Mouse (Mus musculus): ENCODE results near the gene Pex11b. TPM values are rescaled to one million over a fixed set of nuclear protein-coding genes. Genes with fewer than 3 reads are reported as not detected.

The Pex11b gene
- polyA plus RNA-seq, 1 experiment: 41.0 TPM

DNA sequence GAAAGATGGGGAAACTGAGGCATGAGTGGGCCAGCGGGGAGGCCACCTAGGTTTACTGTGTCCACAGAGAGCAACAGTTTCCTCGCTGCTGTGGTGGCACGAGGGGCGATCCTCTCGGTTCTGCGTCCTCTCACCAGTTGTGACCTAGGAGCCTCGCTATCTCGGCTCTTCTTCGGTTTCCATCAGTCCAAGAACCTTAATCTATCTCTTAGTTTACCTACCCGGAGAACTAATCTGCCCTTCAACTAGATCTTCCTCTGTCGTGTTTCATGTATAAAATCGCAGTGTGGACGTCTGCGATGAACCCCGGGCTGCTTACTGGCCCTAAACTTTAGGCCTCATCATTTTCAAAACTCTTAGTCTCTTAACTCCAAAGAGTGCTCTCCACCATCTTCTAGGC lies 730 bp downstream of the Pex11b start:
- Histone ChIP-seq H3K27ac (ENCODE audit: control insufficient read depth, insufficient read depth, low read length) (no peak overlapping the region), H3K27me3 (ENCODE audit: control insufficient read depth, insufficient read depth, low read length) (no peaks in the 10 kb centered on the region), H3K4me3 (ENCODE audit: control insufficient read depth, insufficient read depth, low read length) (peak overlapping the region; percentile 74), H3K36me3 (ENCODE audit: control insufficient read depth, insufficient read depth, low read length) (peaks cover 5% of the 10 kb centered on the region; the same call in 1 of the 2 replicates), H3K4me1 (replicated peaks; ENCODE audit: control insufficient read depth, insufficient read depth, low read length) (peaks cover 9% of the 10 kb centered on the region)
- 6% methylated on average over 15 of the region's 15 CpGs for WGBS
- TF ChIP-seq CTCF (IDR thresholded peaks at IDR 0.05; ENCODE audit: borderline replicate concordance, control insufficient read depth, extremely low read depth, insufficient read depth, low read length, poor library complexity) (no peak), POLR2A (IDR thresholded peaks at IDR 0.05; ENCODE audit: control insufficient read depth, extremely low read depth, insufficient read depth, low read length, poor library complexity) (no peak)
- no peak for DNase-seq

DNA sequence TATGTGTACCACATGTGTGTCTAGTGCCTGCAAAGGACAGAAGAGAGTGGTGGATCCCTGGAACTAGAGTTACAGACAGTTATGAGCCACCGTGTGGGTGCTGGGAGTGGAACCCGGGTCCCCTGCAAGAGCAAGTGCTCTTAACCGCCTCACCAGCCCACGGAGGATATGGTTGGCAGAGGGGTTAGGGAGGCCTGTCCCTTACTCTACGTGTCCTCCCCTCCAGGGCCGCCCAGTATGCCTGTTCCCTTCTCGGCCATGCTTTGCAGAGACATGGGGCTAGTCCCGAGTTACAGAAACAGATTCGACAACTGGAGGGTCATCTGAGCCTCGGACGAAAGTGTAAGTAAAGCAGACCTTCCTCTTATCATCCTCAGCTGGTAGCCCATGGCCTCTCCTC lies 1.3 kb downstream of the Pex11b start:
- Histone ChIP-seq H3K4me1 (replicated peaks; ENCODE audit: control insufficient read depth, insufficient read depth, low read length) (peaks cover 9% of the 10 kb centered on the region), H3K27ac (ENCODE audit: control insufficient read depth, insufficient read depth, low read length) (no peak overlapping the region), H3K36me3 (ENCODE audit: control insufficient read depth, insufficient read depth, low read length) (peaks cover 5% of the 10 kb centered on the region; the same call in 1 of the 2 replicates), H3K27me3 (ENCODE audit: control insufficient read depth, insufficient read depth, low read length) (no peaks in the 10 kb centered on the region), H3K4me3 (ENCODE audit: control insufficient read depth, insufficient read depth, low read length) (no peak overlapping the region)
- TF ChIP-seq POLR2A (IDR thresholded peaks at IDR 0.05; ENCODE audit: control insufficient read depth, extremely low read depth, insufficient read depth, low read length, poor library complexity) (no peak), CTCF (IDR thresholded peaks at IDR 0.05; ENCODE audit: borderline replicate concordance, control insufficient read depth, extremely low read depth, insufficient read depth, low read length, poor library complexity) (no peak)
- peak; percentile 6 for DNase-seq
- WGBS: 80% methylated on average over 11 of the region's 11 CpGs

DNA sequence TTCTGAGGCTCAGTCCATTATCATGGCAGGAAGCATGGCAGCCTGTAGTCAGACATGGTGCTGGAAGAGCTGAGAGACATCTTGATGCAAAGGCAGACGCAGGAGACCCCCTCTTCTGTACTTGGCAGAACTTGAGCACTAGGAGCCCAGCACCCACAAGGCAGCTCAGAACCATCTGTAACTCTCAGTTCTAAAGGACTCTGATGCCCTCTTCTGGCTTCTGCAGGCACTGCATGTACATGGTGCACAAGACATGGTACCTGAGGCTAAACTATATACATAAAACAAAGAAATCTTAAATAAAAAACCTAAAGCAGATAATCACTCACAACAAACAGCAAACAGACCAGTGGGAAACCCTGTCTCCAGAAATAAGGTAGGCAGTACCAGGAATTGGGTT lies 4.0 kb downstream of the Pex11b start:
- TF ChIP-seq CTCF (IDR thresholded peaks at IDR 0.05; ENCODE audit: borderline replicate concordance, control insufficient read depth, extremely low read depth, insufficient read depth, low read length, poor library complexity) (no peak), POLR2A (IDR thresholded peaks at IDR 0.05; ENCODE audit: control insufficient read depth, extremely low read depth, insufficient read depth, low read length, poor library complexity) (no peak)
- peaks cover 4% of the 10 kb centered on the region; the same call in 1 of the 2 replicates for H3K36me3 ChIP-seq (ENCODE audit: control insufficient read depth, insufficient read depth, low read length)
- no peaks in the 10 kb centered on the region for H3K27me3 ChIP-seq (ENCODE audit: control insufficient read depth, insufficient read depth, low read length)
- 89% methylated on average over 1 of the region's 1 CpGs for WGBS
- H3K27ac ChIP-seq (ENCODE audit: control insufficient read depth, insufficient read depth, low read length): no peak overlapping the region
- peaks cover 9% of the 10 kb centered on the region for H3K4me1 ChIP-seq (replicated peaks; ENCODE audit: control insufficient read depth, insufficient read depth, low read length)
- DNase-seq: peak; percentile 79
- H3K4me3 ChIP-seq (ENCODE audit: control insufficient read depth, insufficient read depth, low read length): no peak overlapping the region

DNA sequence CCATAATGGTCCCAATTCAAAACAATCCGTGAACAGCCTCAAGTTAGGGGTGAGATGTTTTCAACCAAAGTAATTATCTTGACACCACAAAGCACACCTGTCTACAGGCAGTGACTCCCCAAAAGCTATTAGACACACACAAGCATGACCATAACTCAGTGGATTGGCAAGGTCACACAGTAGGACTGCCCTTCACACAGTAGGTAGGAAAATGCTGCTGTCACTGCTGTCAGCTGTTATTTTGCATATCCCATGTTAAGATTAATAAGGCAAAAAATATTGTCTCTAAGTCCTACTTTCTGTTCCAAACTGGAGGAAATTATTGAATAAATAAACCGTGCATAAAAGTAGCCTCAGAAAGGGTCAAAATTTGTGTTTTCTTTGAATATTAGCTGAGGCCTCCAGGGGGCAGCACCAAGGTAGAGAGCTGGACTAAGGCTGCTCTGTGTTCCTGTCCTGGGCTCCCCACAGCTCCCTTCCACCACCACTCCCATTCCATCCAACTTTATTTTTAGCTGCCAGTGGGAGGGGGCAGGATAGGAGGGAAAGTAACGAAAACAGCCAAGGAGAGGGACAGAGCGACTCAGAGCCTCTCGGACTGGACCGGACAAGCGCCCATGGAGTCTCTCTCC lies 10.0 kb downstream of the Pex11b start, which contains the start of gene Itga10:
Gene Itga10, plus strand, starts transcription at position 567 of the 632 bp plus-strand sequence.
- H3K4me3 ChIP-seq (ENCODE audit: control insufficient read depth, insufficient read depth, low read length): no peak within 1 kb of the TSS
- H3K27ac ChIP-seq (ENCODE audit: control insufficient read depth, insufficient read depth, low read length): no peak within 1 kb of the TSS
- H3K36me3 ChIP-seq (ENCODE audit: control insufficient read depth, insufficient read depth, low read length): peaks cover 4% of the 10 kb centered on the region; the same call in 1 of the 2 replicates
- WGBS: 83% methylated on average over 7 of the region's 7 CpGs
- no peaks in the 10 kb centered on the region for H3K27me3 ChIP-seq (ENCODE audit: control insufficient read depth, insufficient read depth, low read length)
- peak; percentile 58; the same call in 1 of the 2 replicates for TF ChIP-seq CTCF (IDR thresholded peaks at IDR 0.05; ENCODE audit: borderline replicate concordance, control insufficient read depth, extremely low read depth, insufficient read depth, low read length, poor library complexity)
- no peak for TF ChIP-seq POLR2A (IDR thresholded peaks at IDR 0.05; ENCODE audit: control insufficient read depth, extremely low read depth, insufficient read depth, low read length, poor library complexity)
- H3K4me1 ChIP-seq (replicated peaks; ENCODE audit: control insufficient read depth, insufficient read depth, low read length): no peaks in the 10 kb centered on the region
- peak; percentile 17 for DNase-seq

DNA sequence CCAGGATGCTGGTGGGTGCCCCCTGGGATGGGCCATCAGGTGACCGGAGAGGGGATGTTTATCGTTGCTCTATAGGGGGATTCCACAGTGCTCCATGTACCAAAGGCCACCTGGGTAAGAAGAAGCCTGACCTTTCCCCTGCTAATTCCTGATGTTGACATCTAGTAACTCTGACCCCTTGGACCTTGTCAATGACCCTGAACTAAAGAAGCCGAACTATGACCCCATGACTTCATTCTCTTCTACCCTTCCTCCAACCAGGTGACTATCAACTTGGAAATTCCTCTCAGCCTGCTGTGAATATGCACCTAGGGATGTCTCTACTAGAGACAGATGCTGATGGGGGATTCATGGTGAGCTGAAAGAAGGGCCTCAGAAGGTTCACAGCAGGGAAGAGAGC lies 12.2 kb downstream of the Pex11b start:
- TF ChIP-seq CTCF (IDR thresholded peaks at IDR 0.05; ENCODE audit: borderline replicate concordance, control insufficient read depth, extremely low read depth, insufficient read depth, low read length, poor library complexity): no peak
- no peak for TF ChIP-seq POLR2A (IDR thresholded peaks at IDR 0.05; ENCODE audit: control insufficient read depth, extremely low read depth, insufficient read depth, low read length, poor library complexity)
- H3K27me3 ChIP-seq (ENCODE audit: control insufficient read depth, insufficient read depth, low read length): no peaks in the 10 kb centered on the region
- H3K4me1 ChIP-seq (replicated peaks; ENCODE audit: control insufficient read depth, insufficient read depth, low read length): no peaks in the 10 kb centered on the region
- no peak overlapping the region for H3K27ac ChIP-seq (ENCODE audit: control insufficient read depth, insufficient read depth, low read length)
- no peak overlapping the region for H3K4me3 ChIP-seq (ENCODE audit: control insufficient read depth, insufficient read depth, low read length)
- no peak for DNase-seq
- 93% methylated on average over 3 of the region's 3 CpGs for WGBS
- H3K36me3 ChIP-seq (ENCODE audit: control insufficient read depth, insufficient read depth, low read length): peaks cover 4% of the 10 kb centered on the region; the same call in 1 of the 2 replicates

DNA sequence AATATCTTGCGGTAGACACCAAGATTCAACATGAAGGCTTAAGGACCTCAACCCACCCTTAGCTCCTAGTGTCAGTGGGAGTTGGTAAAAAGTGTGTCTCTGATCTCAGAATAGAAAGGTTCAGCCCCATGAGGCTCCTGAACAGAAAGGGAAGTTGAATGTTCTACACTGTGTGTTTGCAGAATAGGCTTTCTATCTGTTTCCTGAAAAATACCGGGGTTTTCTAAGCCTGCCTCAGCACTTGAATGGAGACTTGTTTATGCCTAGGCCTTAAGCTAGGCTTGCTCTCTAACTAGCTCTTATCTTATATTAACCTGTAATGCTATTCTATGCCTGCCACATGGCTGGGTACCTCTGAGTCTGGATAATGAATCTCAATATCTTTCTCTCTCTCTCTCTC lies 25.7 kb downstream of the Pex11b start:
- H3K27me3 ChIP-seq (ENCODE audit: control insufficient read depth, insufficient read depth, low read length): no peaks in the 10 kb centered on the region
- no peak for DNase-seq
- H3K27ac ChIP-seq (ENCODE audit: control insufficient read depth, insufficient read depth, low read length): no peak overlapping the region
- no peaks in the 10 kb centered on the region for H3K36me3 ChIP-seq (ENCODE audit: control insufficient read depth, insufficient read depth, low read length)
- TF ChIP-seq POLR2A (IDR thresholded peaks at IDR 0.05; ENCODE audit: control insufficient read depth, extremely low read depth, insufficient read depth, low read length, poor library complexity) (no peak), CTCF (IDR thresholded peaks at IDR 0.05; ENCODE audit: borderline replicate concordance, control insufficient read depth, extremely low read depth, insufficient read depth, low read length, poor library complexity) (no peak)
- no peak overlapping the region for H3K4me3 ChIP-seq (ENCODE audit: control insufficient read depth, insufficient read depth, low read length)
- WGBS: 57% methylated on average over 2 of the region's 2 CpGs
- peaks cover 6% of the 10 kb centered on the region for H3K4me1 ChIP-seq (replicated peaks; ENCODE audit: control insufficient read depth, insufficient read depth, low read length)

Data from thymus, adult 2 months (tissue).